Mouse (Mus musculus) fat pad, adult 2 months (tissue): ENCODE data around the gene Dock11.

Source experiments
- DNase-seq: peaks from one replicate; pipeline ENCODE4 v3.0.0-alpha.2; 2011; ENCODE audit warnings: low read depth, low spot score; ENCODE audit errors: extremely low read depth

Gene Dock11

GRCm38 (mm10) chrX:36088464-36089256 is 200.0 kb downstream of the Dock11 start:
- DNase-seq: no peak

- DNase-seq: no peak
Observed at GRCm38 (mm10) chrX:36100883-36101282, 212.3 kb downstream of the Dock11 start.

GRCm38 (mm10) chrX:36101318-36101717 is 212.7 kb downstream of the Dock11 start:
- DNase-seq: no peak

- no peak for DNase-seq
Observed at GRCm38 (mm10) chrX:36108601-36109000, 220.0 kb downstream of the Dock11 start.

GRCm38 (mm10) chrX:36111622-36112421 is 223.2 kb downstream of the Dock11 start, which contains the start of gene Il13ra1:
Gene Il13ra1 (plus strand): TSS chrX:36112110.
- DNase-seq: no peak

- no peak for DNase-seq
Observed at GRCm38 (mm10) chrX:36112422-36112750, 223.8 kb downstream of the Dock11 start.

GRCm38 (mm10) chrX:36115171-36115570 is 226.5 kb downstream of the Dock11 start:
- no peak for DNase-seq
